Mouse (Mus musculus) adrenal gland, adult 2 months (tissue): ENCODE results near the gene Clec4a2. TPM values are rescaled to one million over a fixed set of nuclear protein-coding genes. Genes with fewer than 3 reads are reported as not detected.
"Not testable (repeated sequence)": the region's sequence is repeated elsewhere in the genome, so short reads cannot be mapped to it uniquely, and the experiment has no call there.

Experiments
- DNase-seq: peaks from one replicate; pipeline ENCODE4 v3.0.0; 2021
- long read RNA-seq: library from polyadenylated mRNA; stranded (forward); transcript quantifications from one replicate; pipeline ENCODE4 v2.0.0, GENCODE M21; 2021
- polyA plus RNA-seq: library from polyadenylated mRNA; depleted of rRNA; stranded (reverse); fragments of >200 nt; gene quantifications from 2 replicates; pipeline ENCODE4 v1.2.3, GENCODE M21; 2012; rRNA removed
- total RNA-seq, 2 experiments: library from RNA; stranded (reverse); gene quantifications; 2 replicates each; pipeline ENCODE4 v1.2.3; 2021

The Clec4a2 gene
- total RNA-seq (1 to 10 TPM; 1.9 to 4.9 TPM), polyA plus RNA-seq (0.48 and 0.51 TPM in 2 replicates)
- long read RNA-seq, partial matches to known transcripts: 0 of 3 reads
- long read RNA-seq, other reads (novel, unspliced or antisense): 1 of 3 reads

DNA sequence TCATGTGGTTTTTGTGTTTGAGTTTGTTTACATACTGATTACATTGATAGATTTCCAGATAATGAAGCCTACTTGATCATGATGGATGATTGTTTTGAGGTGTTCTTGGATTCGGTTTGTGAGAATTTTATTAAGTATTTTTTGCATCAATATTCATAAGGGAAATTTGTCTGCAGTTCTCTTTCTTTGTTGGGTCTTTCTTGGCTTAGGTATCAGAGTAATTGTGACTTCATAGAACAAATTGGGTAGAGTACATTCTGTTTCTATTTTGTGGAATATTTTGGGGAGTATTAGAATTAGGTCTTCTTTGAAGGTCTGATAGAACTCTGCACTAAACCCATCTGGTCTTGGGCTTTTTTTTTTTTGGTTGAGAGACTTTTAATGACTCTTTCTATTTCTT lies at the start of gene Clec4a2:
Gene Clec4a2, plus strand, starts transcription at position 301 of the 400 bp plus-strand sequence.
- not testable (repeated sequence) for DNase-seq

- no peak for DNase-seq
Observed at GRCm38 (mm10) chr6:123095125-123095843, 10.9 kb upstream of the Clec4a2 start.

DNA sequence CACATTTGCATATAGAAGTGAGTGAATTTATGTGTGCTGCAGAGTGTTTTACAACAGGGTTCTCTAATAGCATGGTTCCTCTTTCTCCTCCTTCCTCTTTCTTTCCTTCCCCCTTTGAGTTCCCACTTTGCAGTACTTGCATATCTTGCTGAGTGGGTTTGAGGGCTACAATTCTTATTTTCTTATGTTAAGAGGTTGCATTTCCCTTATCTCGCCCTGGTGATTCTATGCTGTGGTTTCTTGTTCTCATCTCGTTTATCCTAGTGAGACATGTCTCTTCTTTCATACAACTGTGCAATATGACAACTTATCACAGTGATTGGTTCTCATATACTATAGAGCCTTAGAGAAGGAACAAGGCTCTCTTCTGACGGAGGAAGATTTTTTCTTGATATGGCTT lies 17.0 kb downstream of the Clec4a2 start:
- no peak for DNase-seq

DNA sequence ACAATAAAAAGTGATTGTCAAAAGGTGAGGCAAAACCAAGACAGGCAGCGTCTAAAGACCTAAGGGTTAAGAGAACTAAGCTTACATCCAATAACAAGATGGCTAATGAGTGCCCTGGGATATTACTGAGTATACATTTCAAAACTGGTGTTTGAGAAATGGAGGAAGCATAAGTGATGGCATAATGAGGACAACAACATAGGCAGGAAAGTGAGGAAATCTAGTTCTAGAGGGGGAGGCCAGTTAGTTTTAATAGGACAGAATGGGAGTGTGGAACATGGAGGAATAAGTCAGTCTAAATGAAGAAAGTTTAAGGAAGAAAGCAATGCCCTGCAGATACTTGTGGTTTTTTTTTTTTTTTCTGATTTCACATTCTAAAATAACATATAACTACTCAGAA lies 20.9 kb downstream of the Clec4a2 start:
- no peak for DNase-seq

DNA sequence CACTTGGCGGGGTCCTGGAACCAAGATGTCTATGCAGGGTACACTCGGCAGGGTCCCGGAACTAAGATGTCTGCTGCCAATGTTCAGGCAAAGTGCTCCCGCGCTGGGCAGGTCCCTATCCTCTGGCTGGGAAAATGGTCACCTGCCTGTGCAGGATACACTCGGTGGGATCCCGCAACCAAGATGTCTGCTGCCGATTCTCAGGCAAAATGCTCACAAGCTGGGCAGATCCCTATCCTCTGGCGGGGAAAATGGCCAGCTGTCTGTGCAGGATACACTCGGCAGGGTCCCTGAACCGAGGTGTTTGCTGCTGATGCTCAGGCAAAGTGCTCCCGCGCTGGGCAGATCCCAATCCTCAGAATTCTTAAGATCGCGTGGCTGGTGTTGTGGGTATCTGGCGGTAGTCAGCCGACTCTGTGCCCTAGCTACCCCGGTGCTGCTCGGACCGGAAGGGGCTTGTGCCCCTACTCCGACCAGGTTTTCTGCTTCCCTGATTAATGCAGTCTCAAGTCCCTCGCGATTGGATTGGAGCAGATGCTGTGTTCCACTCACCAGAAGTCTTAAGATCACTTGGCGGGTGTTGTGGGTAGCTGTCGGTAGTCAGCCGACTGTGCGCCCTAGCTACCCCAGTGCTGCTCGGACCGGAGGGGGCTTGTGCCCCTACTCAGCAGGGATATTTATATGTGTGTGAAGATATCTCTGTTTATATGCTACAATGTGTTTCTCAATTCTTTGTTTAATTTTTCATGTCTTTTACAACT lies 31.7 kb downstream of the Clec4a2 start:
- not testable (repeated sequence) for DNase-seq

DNA sequence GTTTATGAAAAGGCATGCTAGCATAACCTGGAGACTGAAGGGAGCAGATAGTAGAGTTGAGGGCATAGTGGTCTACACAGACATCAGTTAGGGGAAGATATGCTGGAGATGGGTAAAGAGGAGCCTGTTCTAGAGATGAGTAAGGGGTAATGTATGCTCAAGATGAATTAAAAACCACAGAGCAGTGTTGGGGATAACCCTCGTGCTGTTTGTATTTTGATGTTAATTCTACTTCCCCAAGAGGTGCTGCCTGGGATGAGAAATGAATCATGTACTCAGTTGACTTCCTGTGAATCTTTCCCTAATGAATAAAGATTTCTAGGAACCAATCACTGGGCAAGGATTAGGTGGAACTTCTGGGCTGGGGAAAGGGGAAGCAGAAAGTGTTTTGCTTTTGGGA lies 63.9 kb downstream of the Clec4a2 start:
- no peak for DNase-seq

DNA sequence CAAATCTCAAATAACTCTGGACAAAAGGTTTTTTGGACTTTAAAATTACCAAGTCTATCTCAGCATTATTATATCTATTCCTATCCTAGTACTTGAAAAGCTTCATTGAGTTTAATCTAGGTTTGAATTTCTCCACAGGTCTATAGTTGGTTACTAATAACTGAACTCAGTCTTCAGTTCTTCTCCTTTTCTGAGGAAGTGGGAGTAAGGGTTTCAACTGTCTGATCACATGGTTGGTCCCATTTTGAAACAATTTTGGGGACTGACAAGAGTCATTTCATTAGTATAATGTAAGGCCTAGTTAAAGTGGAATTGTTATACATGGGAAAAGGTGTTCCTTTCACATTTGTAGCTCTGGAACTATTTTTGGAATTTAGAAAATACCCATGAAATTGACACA lies 64.8 kb downstream of the Clec4a2 start:
- no peak for DNase-seq

DNA sequence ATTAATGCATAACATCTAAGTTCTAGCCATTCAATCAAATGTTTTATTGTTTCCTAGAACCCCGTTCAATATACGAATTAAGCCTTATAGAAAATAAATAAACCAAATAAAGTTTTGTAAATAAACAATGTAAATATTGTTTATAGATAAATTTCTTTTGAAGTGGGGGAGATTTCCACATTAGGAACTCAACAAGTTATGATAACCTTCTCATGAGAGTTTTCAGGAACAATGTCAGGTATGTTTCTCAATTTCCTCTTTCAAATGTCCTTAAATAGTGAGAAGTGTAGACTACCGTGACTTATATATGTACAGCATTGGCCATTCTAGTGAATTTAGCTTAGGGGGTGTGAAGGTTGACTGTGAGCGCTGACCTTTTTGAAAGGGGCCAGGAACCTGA lies 66.4 kb downstream of the Clec4a2 start, which contains the start of gene Clec4b2:
Gene Clec4b2, plus strand, starts transcription at position 301 of the 400 bp plus-strand sequence.
- DNase-seq: no peak

DNA sequence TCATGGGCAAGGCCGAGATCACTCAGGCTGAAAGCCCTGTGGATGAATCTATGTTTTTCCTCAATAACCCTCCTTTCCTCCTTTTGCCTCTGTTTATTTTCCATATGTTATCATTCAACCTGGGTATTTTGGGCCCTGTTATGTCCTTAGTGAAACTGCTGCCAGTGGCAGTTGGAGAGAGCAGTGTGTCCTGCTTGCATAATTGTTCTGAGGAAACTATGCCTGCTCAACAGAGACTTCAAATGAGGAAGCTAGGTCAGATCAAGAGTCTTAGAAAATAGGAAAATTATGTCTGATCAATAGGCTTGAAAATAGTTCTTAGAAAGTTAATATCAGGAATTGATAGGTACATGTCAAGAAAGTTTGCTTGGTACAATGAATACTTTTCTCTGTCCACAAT lies 69.3 kb downstream of the Clec4a2 start:
- no peak for DNase-seq

- not testable (repeated sequence) for DNase-seq
Observed at GRCm38 (mm10) chr6:123184862-123185261, 78.6 kb downstream of the Clec4a2 start.

Other genes with a start within 250 kb of the Clec4a2 start
- 10 to 100 TPM; 51.3 to 55.3 TPM for gene Necap1, start 232.0 kb upstream of the Clec4a2 start, total RNA-seq
- 10.7 and 12.4 TPM in 2 replicates for gene Necap1, start 232.0 kb upstream of the Clec4a2 start, polyA plus RNA-seq
- gene Clec4a1, start 184.6 kb upstream of the Clec4a2 start, total RNA-seq: 1 to 10 TPM; 2.6 to 3.5 TPM
- 0.33 and 0.42 TPM in 2 replicates for gene Clec4a1, start 184.6 kb upstream of the Clec4a2 start, polyA plus RNA-seq
- 1 to 10 TPM; 3.7 to 3.8 TPM for gene Clec4a3, start 153.9 kb upstream of the Clec4a2 start, total RNA-seq
- not detected in 2 replicates for gene Clec4a3, start 153.9 kb upstream of the Clec4a2 start, polyA plus RNA-seq
- gene Clec4a4, start 116.1 kb upstream of the Clec4a2 start, total RNA-seq: not detected
- gene Clec4a4, start 116.1 kb upstream of the Clec4a2 start, polyA plus RNA-seq: not detected in 2 replicates
- gene Clec4b1, start 56.5 kb upstream of the Clec4a2 start, total RNA-seq: 1 to 10 TPM in 1 of 2 experiments, under 1 TPM in 1; 0.40 to 1.2 TPM
- gene Clec4b1, start 56.5 kb upstream of the Clec4a2 start, polyA plus RNA-seq: 0.25 and 0.32 TPM in 2 replicates
- gene Clec4b2, start 66.5 kb downstream of the Clec4a2 start, total RNA-seq: under 1 TPM in 1 of 2 experiments, not detected in 1; 0.35 TPM
- gene Clec4b2, start 66.5 kb downstream of the Clec4a2 start, polyA plus RNA-seq: not detected in 2 replicates
- 1 to 10 TPM in 1 of 2 experiments, under 1 TPM in 1; 0.52 to 2.4 TPM for gene Clec4n, start 123.4 kb downstream of the Clec4a2 start, total RNA-seq
- 0.13 and 0.36 TPM in 2 replicates for gene Clec4n, start 123.4 kb downstream of the Clec4a2 start, polyA plus RNA-seq
- under 1 TPM; 0.35 to 0.55 TPM for gene Clec4d, start 155.7 kb downstream of the Clec4a2 start, total RNA-seq
- gene Clec4d, start 155.7 kb downstream of the Clec4a2 start, polyA plus RNA-seq: 0.17 TPM in 1 of 2 replicates, not detected in the other
- not detected for gene Clec4e, start 183.4 kb downstream of the Clec4a2 start, total RNA-seq
- gene Clec4e, start 183.4 kb downstream of the Clec4a2 start, polyA plus RNA-seq: 0.02 TPM in 1 of 2 replicates, not detected in the other
- not detected for gene Vmn2r19, start 201.9 kb downstream of the Clec4a2 start, total RNA-seq
- gene Vmn2r19, start 201.9 kb downstream of the Clec4a2 start, polyA plus RNA-seq: not detected in 2 replicates